Mouse (Mus musculus) midbrain, embryonic 16.5 days (tissue): ENCODE measurements around the gene Gab2. TPM values are rescaled to one million over a fixed set of nuclear protein-coding genes. Genes with fewer than 3 reads are reported as not detected.

ENCODE experiments used
- ATAC-seq: fragments of 200-750 bp; cut with Nextera tagmentation; 2 replicates; pipeline ENCODE4 v1.8.0; 2017; ENCODE audit warnings: moderate TSS enrichment
- H3K27ac ChIP-seq: fragments of 300-500 bp; sonication (generic); 2 replicates; pipeline ENCODE4 v1.5.1; 2014; ENCODE audit warnings: mild to moderate bottlenecking, low read length, mixed read lengths
- H3K27me3 ChIP-seq: fragments of 300-500 bp; sonication (generic); 2 replicates; pipeline ENCODE4 v1.6.1; 2014; ENCODE audit warnings: low read depth, low read length, mixed read lengths; ENCODE audit not compliant: control insufficient read depth, insufficient read depth
- H3K36me3 ChIP-seq: fragments of 300-500 bp; sonication (generic); 2 replicates; pipeline ENCODE4 v1.6.1; 2014; ENCODE audit warnings: mild to moderate bottlenecking, low read length, moderate library complexity, mixed read lengths; ENCODE audit not compliant: control insufficient read depth, insufficient read depth
- H3K4me1 ChIP-seq: fragments of 300-500 bp; sonication (generic); 2 replicates; pipeline ENCODE4 v1.6.1; 2014; ENCODE audit warnings: mild to moderate bottlenecking, low read length, mixed read lengths; ENCODE audit not compliant: control insufficient read depth, insufficient read depth
- H3K4me2 ChIP-seq: fragments of 300-500 bp; sonication (generic); 2 replicates; pipeline ENCODE4 v1.6.1; 2014; ENCODE audit warnings: mild to moderate bottlenecking, low read length, mixed read lengths
- H3K4me3 ChIP-seq: fragments of 300-500 bp; sonication (generic); 2 replicates; pipeline ENCODE4 v1.5.1; 2014; ENCODE audit warnings: low read depth, mild to moderate bottlenecking, low read length, moderate library complexity, mixed read lengths
- H3K9ac ChIP-seq: fragments of 300-500 bp; sonication (generic); 2 replicates; pipeline ENCODE4 v1.6.1; 2014; ENCODE audit warnings: low read depth, low read length, mixed read lengths
- H3K9me3 ChIP-seq: fragments of 300-500 bp; sonication (generic); replicated peaks from 2 replicates; pipeline ENCODE4 v1.6.1; 2014; ENCODE audit warnings: mild to moderate bottlenecking, low read length, mixed read lengths; ENCODE audit not compliant: control insufficient read depth, poor library complexity, severe bottlenecking
- WGBS: fragments of 180-500 bp; shearing (Covaris S2); extraction: QIAGEN DNeasy Blood & Tissue Kit; methylation state at CpG from one replicate; pipeline ENCODE4 v1.1.7; 2014; 5-methylcytosine and 5-hydroxymethylcytosine counted together
- polyA plus RNA-seq: library from polyadenylated mRNA; unstranded; fragments of >200 nt; fragmentation: Nextera tagmentation; extraction: Ambion mirVana; gene quantifications from 2 replicates; pipeline ENCODE4 v1.2.1, GENCODE M21; 2015

Gene Gab2
- polyA plus RNA-seq, 1 experiment from 2014 or later, result 20.3 TPM

GRCm38 (mm10) chr7:97171719-97172118 lies 90.3 kb downstream of the Gab2 start:
- Histone ChIP-seq H3K36me3 (no peaks in the 10 kb centered on the region), H3K27me3 (no peaks in the 10 kb centered on the region), H3K9me3 (no peaks in the 10 kb centered on the region), H3K4me1 (no peaks in the 10 kb centered on the region), H3K4me2 (no peak overlapping the region), H3K27ac (no peak overlapping the region), H3K9ac (no peak overlapping the region), H3K4me3 (no peak overlapping the region)
- no peak for ATAC-seq
- 89% methylated on average over 4 of the region's 4 CpGs for WGBS

- 94% methylated on average over 3 of the region's 3 CpGs for WGBS
- Histone ChIP-seq H3K4me3 (no peak overlapping the region), H3K27me3 (no peaks in the 10 kb centered on the region), H3K36me3 (no peaks in the 10 kb centered on the region), H3K4me1 (no peaks in the 10 kb centered on the region), H3K4me2 (no peak overlapping the region), H3K9me3 (no peaks in the 10 kb centered on the region), H3K27ac (no peak overlapping the region), H3K9ac (no peak overlapping the region)
- ATAC-seq, result no peak
Observed at GRCm38 (mm10) chr7:97172126-97172525, 90.7 kb downstream of the Gab2 start.

GRCm38 (mm10) chr7:97181931-97182330 lies 100.5 kb downstream of the Gab2 start:
- H3K4me2 ChIP-seq, result no peak overlapping the region
- H3K27me3 ChIP-seq, result no peaks in the 10 kb centered on the region
- no peak for ATAC-seq
- no peaks in the 10 kb centered on the region for H3K36me3 ChIP-seq
- H3K4me1 ChIP-seq, result no peaks in the 10 kb centered on the region
- no peaks in the 10 kb centered on the region for H3K9me3 ChIP-seq
- no peak overlapping the region for H3K27ac ChIP-seq
- no peak overlapping the region for H3K9ac ChIP-seq
- 93% methylated on average over 1 of the region's 1 CpGs for WGBS
- no peak overlapping the region for H3K4me3 ChIP-seq

GRCm38 (mm10) chr7:97183426-97183825 lies 102.0 kb downstream of the Gab2 start:
- H3K4me1 ChIP-seq, result no peaks in the 10 kb centered on the region
- H3K9ac ChIP-seq, result no peak overlapping the region
- H3K27me3 ChIP-seq, result no peaks in the 10 kb centered on the region
- no peak for ATAC-seq
- no peak overlapping the region for H3K4me2 ChIP-seq
- no peak overlapping the region for H3K4me3 ChIP-seq
- no peaks in the 10 kb centered on the region for H3K9me3 ChIP-seq
- no peaks in the 10 kb centered on the region for H3K36me3 ChIP-seq
- no peak overlapping the region for H3K27ac ChIP-seq
- WGBS, result 25% methylated on average over 4 of the region's 4 CpGs

GRCm38 (mm10) chr7:97184005-97184404 lies 102.6 kb downstream of the Gab2 start:
- Histone ChIP-seq H3K4me3 (no peak overlapping the region), H3K27me3 (no peaks in the 10 kb centered on the region), H3K4me2 (no peak overlapping the region), H3K9me3 (no peaks in the 10 kb centered on the region), H3K27ac (no peak overlapping the region), H3K36me3 (no peaks in the 10 kb centered on the region), H3K9ac (no peak overlapping the region), H3K4me1 (no peaks in the 10 kb centered on the region)
- WGBS, result 93% methylated on average over 1 of the region's 1 CpGs
- ATAC-seq, result no peak

- ATAC-seq, result no peak
Observed at GRCm38 (mm10) chr7:97187387-97188081, 106.1 kb downstream of the Gab2 start.

GRCm38 (mm10) chr7:97189116-97189515 lies 107.7 kb downstream of the Gab2 start:
- no peak overlapping the region for H3K4me3 ChIP-seq
- no peak overlapping the region for H3K4me2 ChIP-seq
- no peaks in the 10 kb centered on the region for H3K9me3 ChIP-seq
- 64% methylated on average over 1 of the region's 1 CpGs for WGBS
- H3K9ac ChIP-seq, result no peak overlapping the region
- no peaks in the 10 kb centered on the region for H3K4me1 ChIP-seq
- no peaks in the 10 kb centered on the region for H3K36me3 ChIP-seq
- no peaks in the 10 kb centered on the region for H3K27me3 ChIP-seq
- H3K27ac ChIP-seq, result no peak overlapping the region
- ATAC-seq, result no peak

More at GRCm38 (mm10) chr7:97187387-97188081, 106.1 kb downstream of the Gab2 start:
- no peaks in the 10 kb centered on the region for H3K36me3 ChIP-seq
- no peak overlapping the region for H3K4me3 ChIP-seq
- H3K27me3 ChIP-seq, result no peaks in the 10 kb centered on the region
- H3K9ac ChIP-seq, result no peak overlapping the region
- no peak overlapping the region for H3K27ac ChIP-seq
- no peaks in the 10 kb centered on the region for H3K4me1 ChIP-seq
- 87% methylated on average over 2 of the region's 2 CpGs for WGBS
- H3K9me3 ChIP-seq, result no peaks in the 10 kb centered on the region
- H3K4me2 ChIP-seq, result no peak overlapping the region

GRCm38 (mm10) chr7:97203907-97204306 lies 122.5 kb downstream of the Gab2 start:
- Histone ChIP-seq H3K9me3 (no peaks in the 10 kb centered on the region), H3K4me3 (no peak overlapping the region), H3K27me3 (no peaks in the 10 kb centered on the region), H3K27ac (no peak overlapping the region), H3K4me1 (no peaks in the 10 kb centered on the region), H3K4me2 (no peak overlapping the region), H3K9ac (no peak overlapping the region), H3K36me3 (no peaks in the 10 kb centered on the region)
- no peak for ATAC-seq
- 81% methylated on average over 2 of the region's 2 CpGs for WGBS

GRCm38 (mm10) chr7:97208811-97209549 lies 127.6 kb downstream of the Gab2 start:
- WGBS, result 92% methylated on average over 1 of the region's 1 CpGs
- ATAC-seq, result no peak
- no peak overlapping the region for H3K27ac ChIP-seq
- H3K27me3 ChIP-seq, result no peaks in the 10 kb centered on the region
- H3K36me3 ChIP-seq, result no peaks in the 10 kb centered on the region
- H3K9ac ChIP-seq, result no peak overlapping the region
- H3K4me2 ChIP-seq, result no peak overlapping the region
- H3K9me3 ChIP-seq, result no peaks in the 10 kb centered on the region
- no peaks in the 10 kb centered on the region for H3K4me1 ChIP-seq
- no peak overlapping the region for H3K4me3 ChIP-seq
